Mouse (Mus musculus) intestine, embryonic 16.5 days (tissue): ENCODE measurements at regions not wholly inside any gene's neighbourhood (a gene's known extent, or its start where the extent isn't known, plus 50 kb on each side); places are given as distances from the start of the nearest gene placed in this dataset.

Source experiments
- ATAC-seq: fragments of 200-750 bp; cut with Nextera tagmentation; 2 replicates; pipeline ENCODE4 v1.8.0; 2017; ENCODE audit warnings: moderate TSS enrichment, moderate library complexity
- H3K27ac ChIP-seq: fragments of 300-500 bp; sonication (generic); 2 replicates; pipeline ENCODE4 v1.5.1; 2014; ENCODE audit warnings: mild to moderate bottlenecking, low read length
- H3K27me3 ChIP-seq: fragments of 300-500 bp; sonication (generic); replicated peaks from 2 replicates; pipeline ENCODE4 v1.6.1; 2014; ENCODE audit warnings: low read length, control low read depth, mixed read lengths; ENCODE audit not compliant: control insufficient read depth, insufficient read depth
- H3K36me3 ChIP-seq: fragments of 300-500 bp; sonication (generic); 2 replicates; pipeline ENCODE4 v1.6.1; 2014; ENCODE audit warnings: low read length, control low read depth; ENCODE audit not compliant: control insufficient read depth, insufficient read depth
- H3K4me1 ChIP-seq: fragments of 300-500 bp; sonication (generic); 2 replicates; pipeline ENCODE4 v1.6.1; 2014; ENCODE audit warnings: low read length, control low read depth, mixed read lengths; ENCODE audit not compliant: control insufficient read depth, insufficient read depth
- H3K4me2 ChIP-seq: fragments of 300-500 bp; sonication (generic); 2 replicates; pipeline ENCODE4 v1.6.1; 2014; ENCODE audit warnings: low read depth, low read length, control low read depth
- H3K4me3 ChIP-seq: fragments of 300-500 bp; sonication (generic); 2 replicates; pipeline ENCODE4 v1.5.1; 2014; ENCODE audit warnings: mild to moderate bottlenecking, low read length
- H3K9ac ChIP-seq: fragments of 300-500 bp; sonication (generic); 2 replicates; pipeline ENCODE4 v1.6.1; 2014; ENCODE audit warnings: low read depth, low read length
- H3K9me3 ChIP-seq: fragments of 300-500 bp; sonication (generic); 2 replicates; pipeline ENCODE4 v1.6.1; 2016; ENCODE audit warnings: low read length, control low read depth; ENCODE audit not compliant: control insufficient read depth
- WGBS: fragments of 180-500 bp; shearing (Covaris S2); extraction: QIAGEN DNeasy Blood & Tissue Kit; methylation state at CpG from one replicate; pipeline ENCODE4 v1.1.7; 2014; 5-methylcytosine and 5-hydroxymethylcytosine counted together

DNA sequence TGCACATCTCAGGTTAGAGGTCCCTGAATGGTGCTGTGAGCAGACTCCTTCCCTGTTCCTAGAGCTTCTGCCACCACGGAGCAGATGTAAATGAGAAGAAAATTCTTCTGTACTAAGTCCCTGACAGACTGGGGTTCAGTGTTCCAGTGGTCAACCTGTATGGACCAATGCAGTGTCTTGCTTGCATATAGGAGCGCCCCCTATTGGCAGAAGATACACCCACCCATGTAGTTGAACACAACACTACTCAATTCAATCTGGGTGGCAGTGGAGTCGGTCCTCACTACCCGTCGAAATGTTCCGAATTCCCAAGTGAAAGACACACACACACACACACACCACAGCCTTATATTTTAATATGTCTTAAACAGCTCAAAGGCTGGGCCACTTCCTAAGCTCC, 94.6 kb downstream of the Psmg1 start:
- Histone ChIP-seq H3K27ac (no peak overlapping the region), H3K27me3 (no peaks in the 10 kb centered on the region), H3K4me3 (no peak overlapping the region), H3K9me3 (no peaks in the 10 kb centered on the region), H3K9ac (no peak overlapping the region), H3K36me3 (no peaks in the 10 kb centered on the region), H3K4me1 (peaks cover 2% of the 10 kb centered on the region; the same call in 1 of the 2 replicates), H3K4me2 (no peak overlapping the region)
- ATAC-seq: no peak
- 81% methylated on average over 6 of the region's 6 CpGs for WGBS

DNA sequence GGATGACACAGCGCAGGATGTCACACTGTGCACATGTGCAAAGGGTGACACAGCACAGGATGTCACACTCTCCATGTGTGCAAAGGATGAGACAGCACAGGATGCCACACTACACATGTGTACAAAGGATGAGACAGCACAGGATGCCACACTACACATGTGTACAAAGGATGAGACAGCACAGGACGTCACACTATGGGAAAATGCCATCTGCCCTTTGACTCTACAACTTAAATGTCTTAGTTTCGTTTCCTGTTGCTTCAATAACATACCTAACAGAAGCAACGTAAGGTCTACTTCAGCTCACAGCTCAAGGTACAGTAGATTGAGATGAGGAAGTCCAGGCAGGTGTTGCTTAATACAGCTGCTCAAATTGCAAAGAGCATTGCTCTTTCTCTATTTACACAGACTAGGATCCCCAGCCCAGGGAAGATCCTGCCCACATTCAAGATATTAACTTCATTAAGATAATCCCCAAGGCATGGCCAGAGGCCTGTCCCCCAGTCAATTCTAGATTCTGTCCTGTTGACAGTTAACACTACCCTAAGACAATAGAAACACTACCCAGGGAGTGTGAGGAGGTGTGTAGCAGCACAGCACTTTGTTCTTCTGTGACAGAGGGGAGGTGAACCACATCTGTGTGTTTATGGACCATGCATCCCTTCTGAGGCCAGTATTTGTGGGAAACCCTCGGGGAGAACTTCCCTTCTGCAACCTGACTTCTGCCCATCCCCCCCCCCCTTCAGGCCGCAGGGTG, 97.0 kb downstream of the Psmg1 start:
- ATAC-seq: peak; percentile 86
- 0 out of 2 replicates have a peak overlapping the region, but pooled peaks have one; percentile 16 for H3K27ac ChIP-seq

DNA sequence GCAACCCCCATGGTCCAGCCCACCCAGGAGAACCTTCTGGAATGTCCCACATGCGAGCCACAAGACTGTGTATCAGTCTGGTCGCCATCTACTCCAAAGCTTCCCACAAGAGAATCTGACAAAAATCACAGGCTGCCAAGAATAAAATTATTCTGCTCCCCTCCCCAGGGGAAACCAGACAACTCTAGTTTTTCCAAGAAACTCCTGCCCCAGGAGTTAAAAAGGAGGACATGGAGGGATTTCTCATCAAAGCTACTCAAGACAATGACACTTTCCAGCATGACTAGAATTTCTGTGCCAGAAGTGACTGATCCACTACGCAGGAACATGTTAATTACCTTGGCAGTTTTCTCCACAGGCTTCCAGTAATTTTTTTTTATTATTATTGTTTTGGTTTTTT, 98.4 kb downstream of the Psmg1 start:
- Histone ChIP-seq H3K4me2 (no peak overlapping the region), H3K4me1 (peaks cover 2% of the 10 kb centered on the region; the same call in 1 of the 2 replicates), H3K27ac (no peak overlapping the region), H3K9me3 (no peaks in the 10 kb centered on the region), H3K36me3 (no peaks in the 10 kb centered on the region), H3K27me3 (no peaks in the 10 kb centered on the region), H3K4me3 (no peak overlapping the region), H3K9ac (no peak overlapping the region)
- 85% methylated on average over 3 of the region's 3 CpGs for WGBS
- ATAC-seq: no peak

More for the DNA sequence above, 97.0 kb downstream of the Psmg1 start:
- H3K4me2 ChIP-seq: no peak overlapping the region
- WGBS: 49% methylated on average over 6 of the region's 6 CpGs
- H3K4me3 ChIP-seq: no peak overlapping the region
- H3K9me3 ChIP-seq: no peaks in the 10 kb centered on the region
- no peaks in the 10 kb centered on the region for H3K27me3 ChIP-seq
- no peak overlapping the region for H3K9ac ChIP-seq
- peaks cover 2% of the 10 kb centered on the region; the same call in 1 of the 2 replicates for H3K4me1 ChIP-seq
- H3K36me3 ChIP-seq: no peaks in the 10 kb centered on the region

DNA sequence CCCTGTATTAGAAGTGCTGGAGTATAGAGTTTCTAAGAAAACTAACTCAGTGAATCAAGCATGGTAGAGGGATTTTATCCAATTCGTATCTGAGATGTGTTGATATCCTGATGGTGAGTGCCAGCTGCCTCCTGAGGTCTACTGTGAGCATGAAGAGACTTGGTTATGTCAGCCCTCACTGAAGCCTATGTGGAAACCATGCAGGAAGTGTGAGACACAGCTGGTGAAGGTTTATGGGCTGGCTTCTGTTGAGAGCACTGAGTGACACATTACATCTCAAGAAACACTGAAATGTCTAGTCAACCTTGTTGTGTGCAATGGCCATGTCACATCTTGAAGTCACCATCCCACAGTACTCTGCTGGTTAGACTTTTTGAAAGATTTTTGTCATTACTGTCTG, 104.6 kb downstream of the Psmg1 start:
- Histone ChIP-seq H3K36me3 (no peaks in the 10 kb centered on the region), H3K9me3 (no peaks in the 10 kb centered on the region), H3K27ac (no peak overlapping the region), H3K4me3 (no peak overlapping the region), H3K4me2 (no peak overlapping the region), H3K9ac (no peak overlapping the region), H3K4me1 (no peaks in the 10 kb centered on the region), H3K27me3 (no peaks in the 10 kb centered on the region)
- WGBS: 89% methylated on average over 1 of the region's 1 CpGs
- no peak for ATAC-seq

DNA sequence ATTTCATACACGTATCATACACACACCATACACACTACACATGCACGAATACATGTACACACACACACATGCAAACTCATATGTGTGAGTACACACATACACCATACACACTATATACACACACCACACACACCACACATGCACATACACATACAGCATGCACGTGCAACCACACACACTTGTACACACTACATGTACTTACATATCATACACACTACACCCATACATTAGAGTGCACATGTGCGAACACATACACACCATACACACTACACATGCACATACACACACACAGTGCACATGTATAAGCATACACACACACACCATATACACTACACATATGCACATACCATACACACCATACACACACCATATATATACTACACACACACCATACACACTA, 117.5 kb downstream of the Psmg1 start:
- H3K27me3 ChIP-seq: no peaks in the 10 kb centered on the region
- WGBS: 95% methylated on average over 4 of the region's 4 CpGs
- 0 out of 2 replicates have a peak, but pooled peaks cover 3% of the 10 kb centered on the region for H3K4me1 ChIP-seq
- H3K4me2 ChIP-seq: no peak overlapping the region
- H3K9ac ChIP-seq: no peak overlapping the region
- no peak for ATAC-seq
- no peaks in the 10 kb centered on the region for H3K9me3 ChIP-seq
- no peaks in the 10 kb centered on the region for H3K36me3 ChIP-seq
- no peak overlapping the region for H3K4me3 ChIP-seq
- no peak overlapping the region for H3K27ac ChIP-seq

DNA sequence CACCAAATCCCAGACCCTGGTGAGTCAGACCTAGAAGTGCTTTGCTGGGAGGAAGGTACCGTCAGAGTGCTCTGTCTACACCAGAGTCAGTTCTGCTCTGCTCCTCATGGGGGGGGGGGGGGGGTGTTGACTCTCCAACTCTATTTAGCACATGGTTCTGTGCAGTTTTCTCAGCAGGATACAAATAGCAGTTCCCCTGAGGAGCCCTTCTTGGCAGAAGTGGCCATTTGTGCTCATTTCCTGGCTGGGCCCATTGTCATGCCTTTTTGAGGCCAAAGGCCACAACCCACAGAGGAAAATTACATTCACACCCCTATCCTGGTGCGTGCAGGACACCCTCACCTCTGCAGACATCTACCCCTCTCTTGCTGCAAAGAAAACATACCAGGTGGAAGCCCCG, 118.3 kb downstream of the Psmg1 start:
- H3K9ac ChIP-seq: no peak overlapping the region
- H3K4me3 ChIP-seq: no peak overlapping the region
- H3K27ac ChIP-seq: no peak overlapping the region
- H3K4me1 ChIP-seq: 0 out of 2 replicates have a peak, but pooled peaks cover 3% of the 10 kb centered on the region
- no peaks in the 10 kb centered on the region for H3K36me3 ChIP-seq
- H3K27me3 ChIP-seq: no peaks in the 10 kb centered on the region
- ATAC-seq: peak; percentile 31; the same call in 1 of the 2 replicates
- no peaks in the 10 kb centered on the region for H3K9me3 ChIP-seq
- no peak overlapping the region for H3K4me2 ChIP-seq
- WGBS: 66% methylated on average over 3 of the region's 3 CpGs

DNA sequence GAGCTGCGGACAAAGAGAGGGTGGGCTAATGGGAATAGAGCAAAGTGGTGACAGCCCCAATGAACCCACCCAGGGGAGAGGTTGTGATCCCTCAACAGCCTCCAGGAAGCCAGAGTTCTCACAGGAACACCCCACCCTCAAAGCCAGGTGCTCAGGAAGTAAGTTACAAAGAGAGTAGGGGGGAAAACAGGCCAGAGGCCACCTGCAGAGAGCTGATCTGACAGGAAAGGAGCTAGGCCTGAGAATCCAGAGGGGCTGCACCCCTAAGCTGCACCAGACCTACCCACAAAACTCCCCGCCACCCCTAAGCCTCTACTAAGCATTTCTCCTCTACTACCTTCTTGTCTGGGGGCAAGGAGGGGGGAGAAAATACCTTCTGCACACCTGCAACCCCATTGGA, 120.5 kb downstream of the Psmg1 start:
- H3K27ac ChIP-seq: no peak overlapping the region
- no peaks in the 10 kb centered on the region for H3K36me3 ChIP-seq
- 85% methylated on average over 2 of the region's 2 CpGs for WGBS
- 0 out of 2 replicates have a peak, but pooled peaks cover 3% of the 10 kb centered on the region for H3K4me1 ChIP-seq
- H3K9me3 ChIP-seq: no peaks in the 10 kb centered on the region
- no peak overlapping the region for H3K4me3 ChIP-seq
- no peak overlapping the region for H3K9ac ChIP-seq
- ATAC-seq: no peak
- no peak overlapping the region for H3K4me2 ChIP-seq
- no peaks in the 10 kb centered on the region for H3K27me3 ChIP-seq

DNA sequence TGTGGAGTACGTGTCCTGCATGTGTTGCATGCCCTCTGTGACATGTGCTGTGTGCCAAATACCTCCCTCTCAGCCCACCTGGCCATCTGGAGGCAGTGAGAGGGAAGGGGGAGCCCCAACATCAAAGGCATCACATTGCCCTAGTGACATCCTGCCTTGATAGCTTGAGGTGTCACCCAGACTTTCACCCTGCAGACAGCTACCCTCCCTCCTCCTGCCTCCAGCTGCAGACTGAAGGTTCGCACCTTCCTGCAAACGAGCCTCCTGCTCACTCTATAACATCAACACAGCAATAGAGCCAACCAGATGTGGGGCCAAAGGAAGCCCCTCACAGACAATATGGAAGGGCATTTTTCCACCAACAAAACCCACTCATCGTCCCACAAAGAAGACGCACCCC, 121.3 kb downstream of the Psmg1 start:
- Histone ChIP-seq H3K27me3 (no peaks in the 10 kb centered on the region), H3K27ac (no peak overlapping the region), H3K4me3 (no peak overlapping the region), H3K9ac (no peak overlapping the region), H3K4me2 (no peak overlapping the region), H3K4me1 (0 out of 2 replicates have a peak, but pooled peaks cover 3% of the 10 kb centered on the region), H3K36me3 (no peaks in the 10 kb centered on the region), H3K9me3 (no peaks in the 10 kb centered on the region)
- 37% methylated on average over 5 of the region's 5 CpGs for WGBS
- ATAC-seq: no peak

DNA sequence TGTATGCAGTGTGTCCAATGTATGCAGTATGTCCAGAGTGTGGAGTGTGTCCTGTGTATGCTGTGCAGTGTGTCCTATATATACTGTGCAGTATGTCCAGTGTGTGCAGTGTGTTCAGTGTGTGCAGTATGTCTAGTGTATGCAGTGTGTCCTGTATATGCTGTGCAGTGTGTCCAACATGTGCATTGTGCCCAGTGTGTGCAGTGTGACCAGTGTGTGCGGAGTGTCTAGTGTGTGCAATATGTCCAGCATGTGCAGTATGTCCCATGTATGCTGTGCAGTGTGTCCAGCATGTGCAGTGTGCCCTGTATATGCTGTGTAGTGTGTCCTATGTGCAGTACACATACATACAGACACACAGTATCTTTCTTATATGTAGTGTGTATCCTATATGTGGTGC, 121.9 kb downstream of the Psmg1 start:
- H3K4me1 ChIP-seq: 0 out of 2 replicates have a peak, but pooled peaks cover 3% of the 10 kb centered on the region
- no peak overlapping the region for H3K4me2 ChIP-seq
- H3K9ac ChIP-seq: no peak overlapping the region
- H3K27me3 ChIP-seq: no peaks in the 10 kb centered on the region
- no peaks in the 10 kb centered on the region for H3K36me3 ChIP-seq
- H3K9me3 ChIP-seq: no peaks in the 10 kb centered on the region
- H3K27ac ChIP-seq: no peak overlapping the region
- 94% methylated on average over 1 of the region's 1 CpGs for WGBS
- ATAC-seq: no peak
- no peak overlapping the region for H3K4me3 ChIP-seq
